Mouse (Mus musculus): ENCODE measurements at regions not wholly inside any gene's neighbourhood (a gene's known extent, or its start where the extent isn't known, plus 50 kb on each side); places are given as distances from the start of the nearest gene placed in this dataset.
A peak's percentile ranks its signal among the peaks of the same experiment; 100 is the strongest.
"Not testable (repeated sequence)": the region's sequence is repeated elsewhere in the genome, so short reads cannot be mapped to it uniquely, and the experiment has no call there.

DNA sequence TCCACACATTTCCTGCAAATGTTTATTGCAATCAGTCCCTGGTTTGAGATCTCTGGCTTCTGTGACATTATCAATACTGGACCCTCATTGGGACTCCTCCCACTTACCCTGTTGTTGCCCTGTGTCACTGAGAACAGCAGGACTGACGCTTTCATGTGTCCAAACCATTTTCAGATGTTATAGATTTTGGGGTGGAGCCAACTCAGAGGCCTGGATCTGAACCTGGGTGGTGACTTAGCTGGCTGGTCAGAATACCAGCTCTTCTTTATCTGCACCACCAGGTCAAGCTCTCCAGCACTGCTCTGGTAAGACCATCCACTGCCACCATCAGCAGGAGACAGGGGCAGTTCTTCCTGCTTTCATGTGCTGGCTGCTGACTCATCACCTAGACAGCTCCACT is 254.3 kb upstream of the Pik3r1 start:
- DNase-seq (ENCODE audit: extremely low read depth, insufficient read length, low spot score), result no peak

DNA sequence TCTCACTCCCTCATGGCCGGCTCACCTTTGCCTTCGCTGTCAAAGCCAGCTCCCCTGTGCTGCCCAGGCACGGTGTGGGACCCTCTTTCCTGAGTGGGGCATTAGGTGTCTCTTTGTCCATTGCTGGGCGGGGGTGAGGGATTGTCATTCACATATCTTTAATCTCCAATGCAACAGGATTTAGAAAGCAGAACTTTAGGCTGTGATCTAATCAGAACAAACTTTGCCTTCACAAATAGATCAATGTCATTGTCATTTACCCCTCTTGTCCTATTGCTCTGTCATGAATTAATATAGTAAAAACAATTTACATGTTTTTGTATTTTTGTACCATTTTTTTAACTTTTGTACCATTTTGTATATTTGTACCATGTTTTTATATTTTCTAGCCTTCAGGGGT is 254.7 kb upstream of the Pik3r1 start:
- no peak for DNase-seq (ENCODE audit: extremely low read depth, insufficient read length, low spot score)

DNA sequence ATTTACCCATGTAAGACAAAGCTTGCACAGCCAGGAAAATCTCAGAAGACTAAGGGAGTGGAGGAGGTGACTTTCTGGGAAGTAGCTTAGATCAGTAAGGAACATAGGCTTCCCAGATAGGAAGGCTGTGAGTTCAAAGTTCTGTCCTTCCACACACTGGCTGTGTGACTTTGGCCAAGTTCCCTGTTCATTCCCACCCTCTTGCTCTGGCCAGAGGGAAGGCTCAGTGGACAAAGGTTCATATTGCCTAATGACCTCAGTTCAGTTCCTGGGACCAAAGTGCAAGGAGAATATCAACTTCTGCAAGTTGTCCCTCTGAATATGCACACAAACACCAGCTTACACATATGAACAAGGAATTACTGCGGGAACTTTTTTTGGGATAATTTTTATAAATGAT is 255.6 kb upstream of the Pik3r1 start:
- no peak for DNase-seq (ENCODE audit: extremely low read depth, insufficient read length, low spot score)

DNA sequence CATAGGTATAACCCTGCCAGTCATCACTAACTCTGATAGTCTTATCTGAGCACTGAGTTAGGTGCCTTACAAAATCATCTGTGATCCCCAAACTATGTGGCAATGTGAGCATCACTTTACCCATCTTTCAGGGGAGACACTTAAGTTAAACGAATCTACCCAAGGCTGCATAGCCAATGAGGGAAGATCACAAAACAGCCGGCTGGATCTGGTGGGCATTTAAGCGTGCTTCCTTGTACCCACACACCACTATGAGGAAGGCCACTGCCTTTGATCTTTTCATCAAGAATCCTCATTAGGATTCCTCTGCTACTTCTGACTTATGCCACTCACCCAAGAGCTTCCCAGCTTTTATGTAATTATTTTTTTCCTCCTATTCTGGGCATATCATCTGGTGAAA is 257.1 kb upstream of the Pik3r1 start:
- DNase-seq (ENCODE audit: extremely low read depth, insufficient read length, low spot score), result no peak

DNA sequence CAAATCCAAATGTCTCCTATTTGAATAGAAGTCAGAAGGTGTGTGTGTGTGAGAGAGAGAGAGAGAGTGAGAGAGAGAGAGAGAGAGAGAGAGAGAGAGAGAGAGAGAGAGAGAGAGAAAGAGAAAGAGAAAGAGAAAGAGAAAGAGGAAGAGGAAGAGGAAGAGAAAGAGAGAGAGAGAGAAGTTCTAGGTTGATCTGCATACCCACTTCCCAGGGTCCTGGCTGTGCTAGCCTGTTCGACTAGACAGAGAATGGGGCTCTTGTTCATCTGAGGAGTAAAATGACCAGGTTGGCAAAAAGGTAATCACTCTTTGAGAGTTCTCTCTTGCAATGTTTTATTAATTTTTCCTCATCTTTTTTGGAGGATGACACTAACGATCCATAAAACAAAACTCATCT is 257.5 kb upstream of the Pik3r1 start:
- DNase-seq (ENCODE audit: extremely low read depth, insufficient read length, low spot score), result not testable (repeated sequence)

DNA sequence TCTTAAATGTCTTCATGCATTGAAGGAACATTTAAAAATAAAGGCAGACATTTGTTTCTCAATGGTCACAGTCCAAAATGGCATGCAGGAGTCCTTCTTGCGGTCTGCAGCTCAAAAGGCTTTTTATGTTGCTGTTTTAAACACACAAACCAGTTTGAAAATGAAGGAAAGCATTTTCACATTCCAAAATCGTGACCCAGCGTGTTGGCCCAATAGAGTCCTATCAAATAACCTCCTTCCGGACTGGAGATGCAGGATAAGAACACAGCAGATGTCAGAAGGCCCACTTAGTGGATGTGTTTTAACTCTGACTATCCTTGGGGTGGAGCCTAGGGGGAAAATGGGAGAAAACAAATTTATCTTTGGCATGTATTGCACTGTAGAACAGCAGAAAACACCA is 263.4 kb upstream of the Pik3r1 start:
- DNase-seq (ENCODE audit: extremely low read depth, insufficient read length, low spot score), result no peak

DNA sequence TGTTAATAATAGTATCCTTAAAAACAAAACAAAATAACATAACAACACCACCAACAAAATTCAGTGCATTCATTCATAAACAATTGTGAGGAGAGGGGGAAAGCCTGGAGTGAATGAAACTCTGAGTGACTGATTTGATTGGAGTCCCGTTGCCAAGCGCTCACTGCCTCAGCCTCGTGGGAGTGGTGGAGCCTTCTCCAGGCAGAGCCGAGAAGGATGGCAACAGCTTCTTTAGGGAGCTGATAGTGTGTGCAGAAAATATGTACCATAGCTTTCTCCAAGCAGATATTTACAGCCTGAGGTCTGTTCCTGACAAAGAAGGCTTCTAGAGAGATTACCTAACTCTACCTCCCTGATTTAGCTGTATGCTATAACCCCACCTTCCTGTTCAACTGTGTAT is 266.5 kb upstream of the Pik3r1 start:
- no peak for DNase-seq (ENCODE audit: extremely low read depth, insufficient read length, low spot score)

DNA sequence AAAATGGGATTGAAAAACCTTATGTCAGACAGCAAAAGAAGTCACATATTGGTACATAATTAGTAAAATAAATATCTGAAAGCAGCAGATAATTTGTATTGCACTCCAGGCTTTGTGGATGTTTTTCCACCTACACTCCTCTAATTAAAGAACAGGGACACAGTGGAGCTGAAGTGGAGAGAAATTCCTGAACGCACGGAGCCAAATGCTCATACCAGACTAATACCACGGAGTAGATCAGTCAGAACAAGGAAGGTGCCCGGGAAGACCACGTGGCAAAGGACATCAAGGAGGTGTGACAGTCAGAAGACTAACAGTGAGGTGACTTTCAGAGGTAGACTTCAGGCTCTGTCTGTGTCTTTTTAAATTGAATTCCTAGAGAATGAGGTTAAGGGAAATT is 268.0 kb upstream of the Pik3r1 start:
- no peak for DNase-seq (ENCODE audit: extremely low read depth, insufficient read length, low spot score)

DNA sequence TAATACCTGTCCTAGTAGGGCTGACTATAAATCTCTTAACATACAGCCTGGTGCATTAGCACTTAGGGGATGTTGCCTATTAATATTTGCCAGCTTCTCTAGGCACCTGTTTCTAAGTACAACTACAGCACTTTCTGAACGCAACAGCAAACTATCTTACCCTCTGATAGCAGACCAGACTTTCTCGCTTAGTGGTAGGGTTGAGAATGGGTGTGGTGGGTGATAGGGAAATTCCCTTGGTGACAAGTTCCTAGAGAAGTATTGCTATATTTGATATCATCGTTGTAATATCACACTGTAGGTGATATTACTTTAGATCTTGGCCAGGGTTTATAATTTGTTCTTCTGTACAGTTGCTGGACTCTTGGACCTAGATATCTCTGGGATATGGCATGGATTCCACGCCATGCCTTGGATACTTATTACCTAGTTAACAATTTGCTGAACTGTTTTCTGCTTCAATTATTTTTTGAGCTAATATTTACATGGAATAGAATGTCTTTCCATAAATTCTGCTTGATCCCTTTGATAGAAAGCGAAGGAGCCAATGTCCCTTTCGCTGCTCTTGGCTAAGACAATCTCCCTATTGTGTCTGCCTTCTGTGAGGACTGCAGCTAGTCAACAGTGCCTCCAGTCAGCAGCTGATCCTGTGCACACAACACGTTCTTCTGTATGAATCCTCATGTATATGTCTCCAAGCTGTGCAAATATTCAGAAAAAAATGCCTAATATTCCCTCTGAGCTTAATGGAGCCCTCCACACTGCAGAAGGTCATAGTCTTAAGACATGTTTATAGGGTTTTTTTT is 269.0 kb upstream of the Pik3r1 start:
- DNase-seq (ENCODE audit: extremely low read depth, insufficient read length, low spot score), result no peak

DNA sequence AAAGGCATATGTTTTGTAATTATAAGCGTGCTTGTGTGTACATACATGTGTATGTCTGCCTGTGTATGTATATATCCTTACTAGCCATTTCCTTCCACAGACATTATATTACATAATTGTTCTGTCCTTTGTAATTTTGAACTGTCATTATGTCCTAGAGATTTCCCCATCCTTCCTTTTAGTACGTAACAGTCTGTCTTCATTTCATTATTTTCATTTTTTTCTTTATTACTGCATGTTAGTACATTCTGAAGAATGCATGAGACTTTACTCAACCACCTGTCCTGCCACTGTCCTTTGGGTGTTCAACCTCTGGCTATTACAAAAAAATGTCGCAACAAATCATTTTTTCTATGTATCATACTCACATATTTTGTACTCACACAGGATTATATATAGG is 292.2 kb upstream of the Pik3r1 start:
- DNase-seq (ENCODE audit: extremely low read depth, insufficient read length, low spot score), result no peak

DNA sequence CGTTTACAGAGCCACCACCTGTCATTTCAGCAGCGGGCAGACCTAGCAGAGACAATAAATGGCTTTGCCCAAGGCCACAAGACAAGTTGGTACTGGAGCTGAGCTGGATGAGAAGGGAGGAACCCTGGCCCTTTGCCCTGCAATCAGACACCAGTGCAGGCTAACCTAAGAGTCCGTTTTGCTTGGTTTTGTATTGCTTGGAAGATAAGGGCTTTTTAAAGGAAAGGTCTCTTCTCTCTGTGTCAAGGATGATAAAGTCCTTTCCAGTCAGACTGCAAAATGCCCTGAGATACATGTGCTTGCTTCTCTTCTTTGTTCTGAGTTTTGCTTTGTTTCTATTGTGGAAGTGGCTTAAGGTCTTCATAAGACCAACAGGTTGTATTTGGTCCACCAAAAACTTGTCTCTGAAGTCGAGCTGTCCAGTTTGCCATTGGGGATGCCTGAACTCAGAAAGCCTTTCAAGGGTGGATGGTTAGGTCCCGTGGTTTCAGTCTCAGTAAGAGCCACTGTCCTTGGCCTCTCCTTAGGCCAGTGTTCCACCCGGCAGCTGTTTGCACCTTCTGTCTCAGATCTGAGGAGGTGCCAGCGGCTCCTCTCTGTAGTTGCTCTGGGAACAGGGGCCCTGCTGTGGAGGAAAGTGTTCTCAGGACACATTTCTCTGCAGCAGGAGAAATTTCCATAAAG is 296.7 kb upstream of the Pik3r1 start:
- DNase-seq (ENCODE audit: extremely low read depth, insufficient read length, low spot score), result no peak

DNA sequence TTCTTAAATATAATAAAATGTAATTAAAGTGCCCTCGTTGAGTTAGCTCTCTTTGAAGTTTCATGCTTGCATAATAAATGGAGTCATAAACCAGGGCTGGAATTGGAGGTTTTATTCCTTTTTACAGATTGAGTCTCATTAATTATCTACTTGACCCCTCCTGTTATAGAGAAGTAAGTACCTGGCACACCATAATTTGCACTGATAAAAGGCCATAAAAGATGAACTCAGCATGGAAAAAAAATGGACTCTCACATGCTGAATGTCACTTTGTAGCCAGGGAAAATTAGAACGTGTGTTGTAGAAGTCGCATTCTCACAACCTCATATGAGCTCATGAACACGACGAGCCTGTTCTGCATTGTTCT is 297.2 kb upstream of the Pik3r1 start:
- no peak for DNase-seq (ENCODE audit: extremely low read depth, insufficient read length, low spot score)

DNA sequence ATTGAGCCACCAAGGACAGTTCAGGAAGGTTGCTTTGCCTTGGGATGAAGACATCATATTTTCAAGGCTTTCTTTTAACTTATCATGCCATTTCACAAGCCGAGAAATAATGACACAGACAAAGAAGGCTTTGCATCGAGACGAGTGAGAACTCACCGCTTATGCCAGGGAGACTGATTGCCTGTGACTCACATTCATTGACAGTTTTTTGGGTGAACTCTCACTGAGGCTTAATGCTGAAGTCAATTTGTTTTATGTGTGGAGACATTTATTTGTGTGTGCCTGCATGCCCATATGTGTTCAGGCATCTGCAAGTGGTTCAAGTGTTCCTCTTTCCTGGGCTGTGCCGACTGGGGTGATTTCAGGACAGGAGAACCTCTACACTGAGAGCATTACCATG is 297.8 kb upstream of the Pik3r1 start:
- no peak for DNase-seq (ENCODE audit: extremely low read depth, insufficient read length, low spot score)

DNA sequence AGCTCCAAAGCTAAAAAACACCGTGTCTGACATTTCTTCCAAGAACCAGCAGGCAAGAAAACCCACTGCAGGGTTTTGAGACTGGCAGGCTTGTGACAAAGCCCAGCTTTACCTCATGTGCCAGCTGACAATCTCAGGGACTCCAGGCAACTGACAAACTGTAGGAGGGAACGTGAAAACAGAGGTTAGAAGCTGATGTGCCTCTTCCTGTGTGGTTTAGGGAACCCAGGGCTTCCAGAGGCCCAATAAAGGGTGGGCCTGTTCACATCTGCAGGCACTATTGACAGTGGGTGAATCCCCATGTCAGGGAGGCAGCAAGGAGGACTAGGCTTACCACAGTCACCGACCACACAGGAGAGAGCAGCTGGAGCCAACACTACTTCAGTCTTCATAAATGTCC is 302.7 kb upstream of the Pik3r1 start:
- no peak for DNase-seq (ENCODE audit: extremely low read depth, insufficient read length, low spot score)

DNA sequence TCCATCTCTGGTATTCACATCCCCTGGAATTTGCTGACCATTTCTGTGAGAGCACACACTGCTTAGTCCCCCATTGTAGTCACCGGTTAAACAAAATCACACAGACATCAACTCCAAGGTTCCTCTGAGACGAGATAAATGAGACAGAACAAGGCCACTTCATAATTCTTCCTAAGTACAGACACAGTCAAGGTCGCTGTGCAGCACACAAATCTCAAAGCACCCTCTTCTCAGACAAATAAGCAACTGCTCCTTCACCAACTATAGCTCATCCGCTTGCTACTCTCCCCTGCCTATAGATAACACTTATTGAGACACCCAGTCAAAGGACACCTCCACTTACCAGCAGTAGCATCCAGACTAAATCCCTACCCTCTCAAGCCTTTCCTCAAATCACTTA is 304.3 kb upstream of the Pik3r1 start:
- DNase-seq (ENCODE audit: extremely low read depth, insufficient read length, low spot score), result no peak

DNA sequence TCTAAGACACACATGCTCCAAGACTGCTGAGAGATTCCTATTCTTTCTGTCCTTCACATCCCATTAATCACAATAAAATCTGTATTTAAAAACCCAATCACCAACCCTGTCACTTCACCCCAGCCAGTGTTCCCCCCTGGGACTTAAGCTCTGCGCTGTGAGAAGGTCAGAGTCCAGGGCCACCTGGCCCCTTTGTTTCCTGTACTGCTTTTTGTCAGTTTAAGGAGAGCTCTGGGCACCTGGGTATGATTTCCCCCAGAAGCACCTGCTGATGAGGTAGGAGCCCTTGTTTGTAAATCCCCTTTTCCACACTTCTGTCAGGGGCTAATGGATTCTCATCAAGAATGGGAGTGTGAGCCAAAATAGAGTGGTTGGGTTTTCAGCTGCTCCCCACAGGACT is 319.7 kb upstream of the Pik3r1 start:
- DNase-seq (ENCODE audit: extremely low read depth, insufficient read length, low spot score), result no peak

DNA sequence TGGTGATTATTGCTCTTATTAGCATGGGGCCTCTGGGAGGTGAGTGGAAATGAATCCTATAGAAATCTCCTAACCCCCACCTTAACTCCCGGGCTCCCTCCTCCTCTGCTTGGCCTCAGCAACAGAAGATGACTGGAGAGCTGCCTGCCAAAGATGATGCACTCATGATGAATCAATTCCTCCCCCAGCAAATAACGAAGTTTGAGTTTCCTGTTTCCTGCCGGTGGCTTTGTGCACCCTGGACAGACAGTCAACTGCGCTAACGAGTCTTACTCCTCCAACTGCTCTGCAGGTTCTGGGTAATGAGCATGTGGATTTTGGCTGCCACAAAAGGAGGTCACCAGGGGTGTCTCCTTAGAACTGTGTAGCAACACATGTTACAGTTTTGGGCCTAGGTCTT is 321.5 kb upstream of the Pik3r1 start:
- no peak for DNase-seq (ENCODE audit: extremely low read depth, insufficient read length, low spot score)

DNA sequence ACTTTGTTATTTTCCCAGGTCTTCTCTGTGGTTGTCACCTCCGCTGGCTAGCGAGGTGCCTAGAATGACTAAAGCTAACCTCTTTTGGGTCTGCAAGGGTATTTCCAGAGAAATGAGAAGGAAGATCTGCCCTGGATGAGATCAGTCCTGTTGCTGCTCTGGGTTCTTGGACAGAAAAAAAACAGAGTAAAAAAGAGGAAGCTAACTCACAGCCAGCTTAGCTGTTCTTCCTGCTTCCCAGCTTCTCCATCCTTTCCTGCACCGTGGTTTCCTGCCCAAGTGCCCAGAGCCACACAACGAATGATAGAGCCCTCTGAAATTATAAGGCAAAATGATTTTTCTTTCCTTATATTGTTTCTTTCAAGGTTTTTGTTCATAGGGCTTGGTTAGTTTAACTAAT is 326.2 kb upstream of the Pik3r1 start:
- DNase-seq (ENCODE audit: extremely low read depth, insufficient read length, low spot score), result no peak

DNA sequence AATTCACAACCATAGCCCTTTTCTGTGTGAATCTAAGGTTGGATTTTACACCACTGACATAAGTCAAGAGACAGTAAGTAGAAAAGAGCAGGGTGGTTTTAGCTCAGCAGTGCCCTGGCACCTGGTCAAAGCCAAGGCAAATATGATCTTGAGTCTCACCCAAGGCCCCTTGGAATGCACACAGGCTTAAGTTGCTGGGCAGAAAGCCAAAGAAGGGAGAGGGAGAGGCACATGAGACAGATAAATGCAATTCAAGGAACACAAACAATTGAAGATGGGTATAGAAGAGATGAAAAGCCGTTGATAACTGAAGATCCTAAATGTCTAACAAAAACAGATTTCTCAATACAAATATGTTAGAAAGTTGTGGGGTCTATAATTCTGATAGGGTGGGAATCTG is 335.1 kb upstream of the Pik3r1 start:
- no peak for DNase-seq (ENCODE audit: extremely low read depth, insufficient read length, low spot score)

DNA sequence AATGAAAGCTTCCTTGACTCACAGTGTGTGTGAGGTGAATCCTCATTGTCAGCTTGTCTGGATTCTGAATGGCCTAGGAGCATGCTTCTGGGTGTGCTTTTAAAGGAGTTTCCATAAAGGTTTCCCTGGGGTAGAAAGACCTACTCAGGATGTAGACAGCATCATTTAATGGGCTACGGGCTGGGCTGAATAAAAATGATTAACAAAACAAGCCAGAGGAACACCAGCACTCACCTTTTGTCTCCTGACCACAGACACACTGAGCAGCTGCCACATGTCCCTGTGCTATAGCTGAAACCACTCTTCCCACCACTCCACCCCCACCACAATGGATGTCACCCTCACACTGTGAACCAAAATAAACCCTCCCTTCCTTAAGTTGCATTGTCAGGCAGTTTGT is 338.2 kb upstream of the Pik3r1 start:
- no peak for DNase-seq (ENCODE audit: extremely low read depth, insufficient read length, low spot score)

DNA sequence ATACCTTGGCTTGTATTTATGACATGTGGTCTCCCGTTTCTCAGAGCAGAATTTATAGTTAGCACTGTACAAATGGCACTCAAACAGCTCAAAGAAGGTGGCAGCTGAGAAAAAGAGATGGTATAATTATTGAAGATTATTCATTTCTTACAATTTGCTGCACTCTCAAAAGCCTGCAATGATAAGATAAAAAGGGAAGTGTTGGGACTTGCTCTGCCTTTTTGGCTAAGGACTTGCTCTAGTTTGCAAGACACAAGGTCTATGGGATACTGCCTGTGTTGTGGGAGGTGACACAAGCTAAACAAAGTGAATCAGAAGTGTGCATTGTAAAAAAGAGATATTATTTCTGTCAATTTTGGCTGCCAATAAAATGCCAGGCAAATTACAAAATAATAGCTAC is 340.2 kb upstream of the Pik3r1 start:
- DNase-seq (ENCODE audit: extremely low read depth, insufficient read length, low spot score), result no peak

DNA sequence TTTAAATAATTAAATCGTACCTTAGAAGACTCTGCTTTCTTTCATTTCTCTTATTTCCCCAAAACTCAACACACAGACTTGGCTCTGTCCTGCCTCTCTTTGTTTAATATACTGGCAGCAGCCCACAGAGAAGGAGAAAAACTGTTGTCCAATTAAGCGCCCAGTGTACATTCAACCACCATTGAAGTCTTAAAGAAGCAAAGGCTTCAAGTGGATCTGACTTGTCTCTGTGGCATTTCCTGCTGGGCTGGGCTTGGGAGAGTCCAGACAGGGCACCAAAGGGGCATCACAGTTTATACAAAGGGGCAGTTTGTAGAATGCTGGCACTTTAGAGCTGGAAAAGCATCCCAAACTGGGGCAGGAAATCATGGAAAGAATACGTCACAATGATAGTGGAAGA is 340.9 kb upstream of the Pik3r1 start:
- peak; percentile 3 for DNase-seq (ENCODE audit: extremely low read depth, insufficient read length, low spot score)

DNA sequence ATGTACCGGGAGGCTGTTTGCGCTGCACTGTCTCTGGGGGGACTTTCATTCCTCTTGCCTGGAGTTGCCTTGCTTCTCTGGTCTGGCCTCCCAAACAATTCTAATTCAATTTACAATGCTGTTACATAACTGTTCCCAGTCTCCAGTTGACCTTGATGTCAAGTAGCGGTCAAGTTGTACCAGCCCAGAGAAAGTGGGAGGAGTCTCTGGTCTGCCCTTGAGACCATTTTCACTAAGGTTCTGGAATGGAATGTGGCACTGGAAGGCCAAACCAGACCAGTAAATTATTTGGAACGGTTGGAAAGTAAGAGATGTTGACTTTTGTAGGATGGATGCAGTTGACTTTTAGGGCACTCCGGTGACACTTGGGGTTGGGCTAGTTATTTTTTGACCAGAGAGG is 345.9 kb upstream of the Pik3r1 start:
- DNase-seq (ENCODE audit: extremely low read depth, insufficient read length, low spot score), result no peak

Measured in 3134 (cell line).